Mouse (Mus musculus): Measurements from ENCODE around the gene Gtsf1l.

Gtsf1l gene

GRCm38 (mm10) chr2:163049116-163049515, 38.5 kb downstream of the Gtsf1l start:
- DNase-seq (ENCODE audit: low read depth): no peak

- DNase-seq (ENCODE audit: low read depth): peak; percentile 27
These were observed 39.5 kb downstream of the Gtsf1l start for GRCm38 (mm10) chr2:163048125-163048524.

DNA sequence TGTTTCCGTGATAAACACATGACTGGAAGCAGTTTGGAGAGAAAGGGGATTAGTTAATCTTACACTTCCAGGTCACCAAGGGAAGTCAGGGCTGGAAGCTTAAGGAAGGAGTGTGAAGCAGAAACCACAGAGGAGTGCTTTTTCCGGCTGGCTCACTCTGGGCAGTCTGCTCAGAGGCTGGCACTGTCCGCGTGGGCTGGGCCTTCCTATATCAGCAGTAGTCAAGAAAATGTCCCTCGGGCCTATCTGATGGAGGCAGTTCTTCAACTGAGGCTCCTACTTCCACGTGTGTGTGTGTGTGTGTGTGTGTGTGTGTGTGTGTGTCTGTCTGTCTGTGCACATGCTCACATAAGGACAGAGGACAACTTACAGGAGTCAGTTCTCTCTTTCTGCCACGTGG, 47.7 kb downstream of the Gtsf1l start:
- DNase-seq (ENCODE audit: low read depth): no peak
